Mouse (Mus musculus) layer of hippocampus, adult 9-10 months (tissue): Measurements from ENCODE around the gene Frzb.

ENCODE experiments used
- DNase-seq: peaks from one replicate; pipeline ENCODE4 v3.0.0; 2022; ENCODE audit warnings: low spot score

The Frzb gene

GRCm38 (mm10) chr2:80423116-80423515 is 24.3 kb downstream of the Frzb start:
- DNase-seq = no peak

- DNase-seq = no peak
Measured at GRCm38 (mm10) chr2:80421990-80422389, 25.4 kb downstream of the Frzb start.

GRCm38 (mm10) chr2:80416286-80416685 is 31.1 kb downstream of the Frzb start:
- no peak for DNase-seq

GRCm38 (mm10) chr2:80414387-80414786 is 33.0 kb downstream of the Frzb start:
- no peak for DNase-seq

GRCm38 (mm10) chr2:80413124-80413523 is 34.3 kb downstream of the Frzb start:
- DNase-seq = no peak

- no peak for DNase-seq
Measured at GRCm38 (mm10) chr2:80409893-80410574, 37.4 kb downstream of the Frzb start.

GRCm38 (mm10) chr2:80404770-80405169 is 42.7 kb downstream of the Frzb start:
- DNase-seq = no peak

- no peak for DNase-seq
Measured at GRCm38 (mm10) chr2:80398595-80399099, 48.8 kb downstream of the Frzb start.

GRCm38 (mm10) chr2:80396864-80397263 is 50.6 kb downstream of the Frzb start:
- no peak for DNase-seq

- no peak for DNase-seq
Measured at GRCm38 (mm10) chr2:80396057-80396456, 51.4 kb downstream of the Frzb start.

- DNase-seq = peak; percentile 73
Measured at GRCm38 (mm10) chr2:80388341-80388740, 59.1 kb downstream of the Frzb start.

GRCm38 (mm10) chr2:80387668-80388067 is 59.8 kb downstream of the Frzb start:
- no peak for DNase-seq

GRCm38 (mm10) chr2:80386255-80386654 is 61.2 kb downstream of the Frzb start:
- DNase-seq = no peak

GRCm38 (mm10) chr2:80384447-80384846 is 63.0 kb downstream of the Frzb start:
- no peak for DNase-seq

GRCm38 (mm10) chr2:80379848-80380247 is 67.6 kb downstream of the Frzb start:
- no peak for DNase-seq

GRCm38 (mm10) chr2:80374892-80375291 is 72.5 kb downstream of the Frzb start:
- no peak for DNase-seq

GRCm38 (mm10) chr2:80371458-80371857 is 76.0 kb downstream of the Frzb start:
- DNase-seq = no peak
